Mouse (Mus musculus): Measurements from ENCODE around the gene Rabac1. TPM values are rescaled to one million over a fixed set of nuclear protein-coding genes. Genes with fewer than 3 reads are reported as not detected.

Rabac1 gene
- polyA plus RNA-seq, 1 experiment: 105 TPM

- Histone ChIP-seq H3K4me3 (ENCODE audit: insufficient read depth, low read length) (no peak within 1 kb of the TSS), H3K27ac (ENCODE audit: insufficient read depth, low read length) (no peak within 1 kb of the TSS)
- TF ChIP-seq CTCF (IDR thresholded peaks at IDR 0.05; ENCODE audit: borderline replicate concordance, insufficient read depth, low read length) (no peak), POLR2A (IDR thresholded peaks at IDR 0.05; ENCODE audit: low read depth, low read length) (no peak)
Observed at GRCm38 (mm10) chr7:25005421-25006065, 33.0 kb upstream of the Rabac1 start, which contains the start of gene Atp1a3. TSS of gene Atp1a3 (minus strand) at chr7:25005958.

GRCm38 (mm10) chr7:25004806-25005205 lies 32.3 kb upstream of the Rabac1 start:
- Histone ChIP-seq H3K4me1 (ENCODE audit: control insufficient read depth, insufficient read depth, low read length) (no peaks in the 10 kb centered on the region), H3K27ac (ENCODE audit: insufficient read depth, low read length) (no peak overlapping the region), H3K4me3 (ENCODE audit: insufficient read depth, low read length) (no peak overlapping the region)
- TF ChIP-seq POLR2A (IDR thresholded peaks at IDR 0.05; ENCODE audit: low read depth, low read length) (no peak), CTCF (IDR thresholded peaks at IDR 0.05; ENCODE audit: borderline replicate concordance, insufficient read depth, low read length) (no peak)

More at GRCm38 (mm10) chr7:25005421-25006065, 33.0 kb upstream of the Rabac1 start, which contains the start of gene Atp1a3:
- H3K4me1 ChIP-seq (ENCODE audit: control insufficient read depth, insufficient read depth, low read length): no peaks in the 10 kb centered on the region

- Histone ChIP-seq H3K27ac (ENCODE audit: insufficient read depth, low read length) (no peak overlapping the region), H3K4me3 (ENCODE audit: insufficient read depth, low read length) (no peak overlapping the region), H3K4me1 (ENCODE audit: control insufficient read depth, insufficient read depth, low read length) (no peaks in the 10 kb centered on the region)
- TF ChIP-seq POLR2A (IDR thresholded peaks at IDR 0.05; ENCODE audit: low read depth, low read length) (no peak), CTCF (IDR thresholded peaks at IDR 0.05; ENCODE audit: borderline replicate concordance, insufficient read depth, low read length) (no peak)
Observed at GRCm38 (mm10) chr7:25003820-25004388, 31.4 kb upstream of the Rabac1 start.

DNA sequence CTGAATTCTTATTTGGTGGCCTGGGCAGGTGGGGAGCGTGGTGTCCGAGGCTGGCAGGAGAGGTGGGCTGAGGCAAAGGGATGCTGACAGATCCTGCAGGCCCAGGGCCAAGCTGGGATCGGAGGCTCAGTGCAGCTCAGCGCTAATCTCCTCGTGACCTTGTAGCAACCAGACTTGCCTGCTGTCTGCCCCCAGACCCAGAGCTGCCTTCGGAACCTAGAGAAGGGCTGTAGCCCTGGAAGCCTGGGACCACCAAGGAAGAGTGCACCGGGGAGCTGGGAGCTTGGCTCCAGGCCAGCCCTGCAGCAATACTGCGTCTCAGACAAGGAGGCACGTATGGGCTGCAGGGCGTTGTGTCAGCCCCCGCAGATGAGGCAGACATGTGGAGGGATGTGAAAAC lies 30.7 kb upstream of the Rabac1 start:
- TF ChIP-seq CTCF (IDR thresholded peaks at IDR 0.05; ENCODE audit: borderline replicate concordance, insufficient read depth, low read length) (no peak), POLR2A (IDR thresholded peaks at IDR 0.05; ENCODE audit: low read depth, low read length) (no peak)

DNA sequence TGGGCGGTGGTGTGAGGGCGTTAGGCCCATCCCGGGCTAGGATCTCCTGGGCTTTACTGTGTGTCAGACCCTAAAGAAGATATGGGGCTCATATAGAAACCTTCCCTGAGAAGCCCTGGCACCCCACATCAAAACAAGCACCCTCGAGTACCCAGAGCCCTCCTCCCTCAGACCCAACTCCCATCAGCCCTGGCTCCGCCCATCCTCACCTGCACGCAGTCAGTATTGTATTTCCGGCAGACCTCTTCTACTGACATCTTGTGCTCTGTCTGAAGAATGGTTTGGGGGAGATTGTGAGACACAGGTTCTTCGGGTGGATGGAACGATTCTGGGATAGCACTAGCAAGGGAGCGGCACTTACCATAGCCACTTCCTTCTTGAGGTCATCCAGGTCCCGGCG lies 28.2 kb upstream of the Rabac1 start:
- Histone ChIP-seq H3K27ac (ENCODE audit: insufficient read depth, low read length) (no peak overlapping the region), H3K4me3 (ENCODE audit: insufficient read depth, low read length) (no peak overlapping the region), H3K4me1 (ENCODE audit: control insufficient read depth, insufficient read depth, low read length) (no peaks in the 10 kb centered on the region)
- TF ChIP-seq CTCF (IDR thresholded peaks at IDR 0.05; ENCODE audit: borderline replicate concordance, insufficient read depth, low read length) (no peak), POLR2A (IDR thresholded peaks at IDR 0.05; ENCODE audit: low read depth, low read length) (no peak)

More for the DNA sequence above, 30.7 kb upstream of the Rabac1 start:
- Histone ChIP-seq H3K4me1 (ENCODE audit: control insufficient read depth, insufficient read depth, low read length) (no peaks in the 10 kb centered on the region), H3K4me3 (ENCODE audit: insufficient read depth, low read length) (no peak overlapping the region), H3K27ac (ENCODE audit: insufficient read depth, low read length) (no peak overlapping the region)

DNA sequence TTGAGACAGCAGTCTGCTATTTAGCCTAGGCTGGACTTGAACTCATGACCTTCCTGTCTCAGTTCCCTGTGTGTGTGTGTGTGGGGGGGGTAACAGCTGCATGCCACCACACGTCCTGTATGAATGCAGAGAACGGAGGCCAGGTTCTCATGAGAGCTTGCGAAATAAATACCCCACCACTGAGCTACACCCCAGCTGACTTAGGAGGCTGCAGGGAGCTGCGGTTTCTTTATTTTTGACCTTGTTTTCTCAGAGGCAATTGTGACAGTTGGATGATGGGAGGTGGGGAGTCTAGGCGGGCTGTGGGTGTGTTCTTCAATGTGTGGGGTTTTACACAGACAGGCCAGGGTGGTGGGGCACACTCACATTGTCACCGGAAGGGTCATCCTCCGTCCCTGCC lies 27.7 kb upstream of the Rabac1 start:
- Histone ChIP-seq H3K27ac (ENCODE audit: insufficient read depth, low read length) (no peak overlapping the region), H3K4me1 (ENCODE audit: control insufficient read depth, insufficient read depth, low read length) (no peaks in the 10 kb centered on the region), H3K4me3 (ENCODE audit: insufficient read depth, low read length) (no peak overlapping the region)
- TF ChIP-seq POLR2A (IDR thresholded peaks at IDR 0.05; ENCODE audit: low read depth, low read length) (no peak), CTCF (IDR thresholded peaks at IDR 0.05; ENCODE audit: borderline replicate concordance, insufficient read depth, low read length) (no peak)

DNA sequence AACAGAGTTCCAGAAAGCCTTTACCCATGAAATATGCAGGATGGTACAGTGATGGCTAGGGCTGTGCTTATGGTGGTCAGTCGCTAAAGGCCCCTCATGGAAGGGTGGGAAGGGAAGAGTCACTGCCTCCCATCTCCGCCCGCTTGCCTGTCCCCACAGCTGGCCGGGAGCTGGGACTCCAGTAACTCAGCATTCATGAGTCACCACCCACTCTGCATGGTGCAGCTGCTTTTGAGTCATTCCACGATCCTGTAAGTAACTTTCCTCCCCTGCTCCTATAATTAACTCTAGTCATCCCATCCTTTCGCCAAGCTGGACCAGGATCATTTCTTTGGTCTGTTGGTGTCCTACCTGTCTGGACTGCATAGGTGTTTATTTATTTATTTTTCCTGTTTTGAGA lies 20.5 kb upstream of the Rabac1 start:
- H3K4me1 ChIP-seq (ENCODE audit: control insufficient read depth, insufficient read depth, low read length): peaks cover 4% of the 10 kb centered on the region; the same call in 1 of the 2 replicates
- H3K27ac ChIP-seq (ENCODE audit: insufficient read depth, low read length): no peak overlapping the region
- no peak overlapping the region for H3K4me3 ChIP-seq (ENCODE audit: insufficient read depth, low read length)
- no peak for TF ChIP-seq CTCF (IDR thresholded peaks at IDR 0.05; ENCODE audit: borderline replicate concordance, insufficient read depth, low read length)
- TF ChIP-seq POLR2A (IDR thresholded peaks at IDR 0.05; ENCODE audit: low read depth, low read length): no peak

DNA sequence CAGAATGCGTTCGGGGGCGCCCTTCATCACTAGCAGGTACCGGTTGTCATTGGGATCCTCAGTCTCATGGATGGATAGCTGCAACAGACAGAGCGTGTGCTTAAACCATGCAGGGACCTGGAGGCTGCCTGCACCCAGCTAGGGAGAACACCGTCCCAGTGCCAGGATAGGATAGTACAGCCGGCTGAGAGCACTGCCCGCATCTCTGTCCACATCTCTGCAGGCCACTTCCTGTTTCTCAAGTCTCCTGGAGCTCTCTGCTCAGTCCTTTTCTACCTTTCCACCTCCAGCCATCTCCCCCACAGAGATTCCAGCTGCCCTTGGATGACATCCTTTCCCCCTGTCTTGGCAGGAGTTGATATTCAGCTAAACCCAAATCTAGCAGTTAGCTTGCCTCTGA lies 17.9 kb upstream of the Rabac1 start:
- Histone ChIP-seq H3K4me1 (ENCODE audit: control insufficient read depth, insufficient read depth, low read length) (peaks cover 4% of the 10 kb centered on the region; the same call in 1 of the 2 replicates), H3K4me3 (ENCODE audit: insufficient read depth, low read length) (no peak overlapping the region), H3K27ac (ENCODE audit: insufficient read depth, low read length) (no peak overlapping the region)
- TF ChIP-seq POLR2A (IDR thresholded peaks at IDR 0.05; ENCODE audit: low read depth, low read length) (no peak), CTCF (IDR thresholded peaks at IDR 0.05; ENCODE audit: borderline replicate concordance, insufficient read depth, low read length) (no peak)

DNA sequence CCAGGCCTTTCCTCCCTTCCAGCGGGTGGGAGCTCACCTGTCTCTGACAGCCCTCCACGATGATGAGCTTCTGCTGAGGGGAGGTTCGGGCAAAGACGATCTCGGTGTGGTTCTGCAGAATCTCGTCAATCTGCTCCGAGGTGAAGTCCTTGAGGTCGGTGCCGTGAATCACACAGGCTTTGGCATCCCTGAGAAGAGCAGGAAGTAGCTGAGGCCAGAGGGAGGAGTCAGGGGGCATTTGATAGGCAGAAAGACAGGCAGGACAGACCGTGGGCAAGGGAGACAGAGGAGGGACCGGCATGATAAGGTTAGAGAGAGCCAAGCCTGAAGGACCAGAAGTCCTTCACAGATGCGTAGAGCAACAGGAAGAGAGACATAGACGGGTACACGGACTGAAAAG lies 15.4 kb upstream of the Rabac1 start:
- TF ChIP-seq CTCF (IDR thresholded peaks at IDR 0.05; ENCODE audit: borderline replicate concordance, insufficient read depth, low read length): no peak

GRCm38 (mm10) chr7:24985799-24986198 lies 13.2 kb upstream of the Rabac1 start:
- TF ChIP-seq POLR2A (IDR thresholded peaks at IDR 0.05; ENCODE audit: low read depth, low read length) (no peak), CTCF (IDR thresholded peaks at IDR 0.05; ENCODE audit: borderline replicate concordance, insufficient read depth, low read length) (peak; percentile 17; the same call in 1 of the 2 replicates)
- no peak overlapping the region for H3K27ac ChIP-seq (ENCODE audit: insufficient read depth, low read length)
- H3K4me1 ChIP-seq (ENCODE audit: control insufficient read depth, insufficient read depth, low read length): no peaks in the 10 kb centered on the region
- no peak overlapping the region for H3K4me3 ChIP-seq (ENCODE audit: insufficient read depth, low read length)

More for the DNA sequence above, 15.4 kb upstream of the Rabac1 start:
- H3K4me3 ChIP-seq (ENCODE audit: insufficient read depth, low read length): no peak overlapping the region
- peaks cover 3% of the 10 kb centered on the region; the same call in 1 of the 2 replicates for H3K4me1 ChIP-seq (ENCODE audit: control insufficient read depth, insufficient read depth, low read length)
- no peak overlapping the region for H3K27ac ChIP-seq (ENCODE audit: insufficient read depth, low read length)
